Mouse (Mus musculus) granulocyte monocyte progenitor cell, adult 5-6 weeks (primary cell): ENCODE data around the gene Fbxo22. TPM values are rescaled to one million over a fixed set of nuclear protein-coding genes. Genes with fewer than 3 reads are reported as not detected.
A peak's percentile ranks its signal among the peaks of the same experiment; 100 is the strongest.
"Not testable (repeated sequence)": the region's sequence is repeated elsewhere in the genome, so short reads cannot be mapped to it uniquely, and the experiment has no call there.

Experiments
- ATAC-seq: replicated peaks from 2 replicates; pipeline ENCODE4 v1.8.0; 2016; ENCODE audit warnings: mild to moderate bottlenecking, moderate TSS enrichment, inconsistent platforms; ENCODE audit not compliant: poor library complexity, severe bottlenecking
- total RNA-seq, 2 experiments: library from RNA; stranded (forward) in 1 of 2; stranded (reverse) in 1 of 2; fragments of 200-712, 200-1000 nt in 1 of 2; fragments of >200 nt in 1 of 2; fragmentation: Nextera tagmentation in 1 of 2; gene quantifications; 2 replicates each; pipeline ENCODE4 v1.2.3; 2014 to 2017

Gene Fbxo22
- total RNA-seq, 2 experiments from 2014 or later: 50.3 to 63.0 TPM

DNA sequence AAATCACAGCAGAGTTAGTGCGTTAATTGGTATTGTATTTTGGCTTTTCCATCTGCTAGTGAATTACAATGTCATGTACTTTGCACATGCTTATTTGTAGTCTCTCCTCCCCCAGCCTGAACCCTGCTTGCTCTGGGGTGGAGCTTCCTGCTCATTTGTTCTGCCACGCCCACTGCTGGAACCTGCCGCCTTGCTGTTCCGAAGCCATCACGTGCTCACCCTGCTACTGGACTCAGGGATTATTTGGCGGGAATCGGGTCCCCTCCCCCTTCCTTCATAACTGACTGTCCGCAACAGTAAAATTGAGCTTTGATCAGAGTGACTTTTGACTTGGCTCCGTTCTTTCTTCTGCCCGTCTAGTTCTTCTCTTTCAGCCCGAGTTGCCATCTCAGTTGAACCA is 24.4 kb downstream of the Fbxo22 start:
- not testable (repeated sequence) for ATAC-seq

- no peak for ATAC-seq
Measured at GRCm38 (mm10) chr9:55236235-55237165, 27.8 kb downstream of the Fbxo22 start.

DNA sequence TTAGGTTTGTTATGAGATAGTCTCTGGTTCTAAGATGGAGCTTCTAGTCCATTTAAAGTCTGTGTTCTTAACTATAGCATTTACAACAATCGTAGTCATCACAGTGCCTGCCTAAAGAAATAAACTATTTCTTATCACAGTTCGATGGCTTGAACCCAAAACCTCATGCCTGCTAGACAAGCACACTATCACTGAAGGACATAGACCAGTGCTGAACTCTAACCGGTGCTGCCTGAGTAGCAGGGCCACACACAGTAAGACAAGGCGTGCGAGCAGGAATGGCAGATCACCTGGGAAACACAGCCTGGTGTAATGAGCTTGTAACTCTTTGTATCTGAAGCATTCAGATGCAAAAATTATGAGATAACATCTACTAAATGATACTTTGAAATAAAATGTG is 32.1 kb downstream of the Fbxo22 start:
- no peak for ATAC-seq

DNA sequence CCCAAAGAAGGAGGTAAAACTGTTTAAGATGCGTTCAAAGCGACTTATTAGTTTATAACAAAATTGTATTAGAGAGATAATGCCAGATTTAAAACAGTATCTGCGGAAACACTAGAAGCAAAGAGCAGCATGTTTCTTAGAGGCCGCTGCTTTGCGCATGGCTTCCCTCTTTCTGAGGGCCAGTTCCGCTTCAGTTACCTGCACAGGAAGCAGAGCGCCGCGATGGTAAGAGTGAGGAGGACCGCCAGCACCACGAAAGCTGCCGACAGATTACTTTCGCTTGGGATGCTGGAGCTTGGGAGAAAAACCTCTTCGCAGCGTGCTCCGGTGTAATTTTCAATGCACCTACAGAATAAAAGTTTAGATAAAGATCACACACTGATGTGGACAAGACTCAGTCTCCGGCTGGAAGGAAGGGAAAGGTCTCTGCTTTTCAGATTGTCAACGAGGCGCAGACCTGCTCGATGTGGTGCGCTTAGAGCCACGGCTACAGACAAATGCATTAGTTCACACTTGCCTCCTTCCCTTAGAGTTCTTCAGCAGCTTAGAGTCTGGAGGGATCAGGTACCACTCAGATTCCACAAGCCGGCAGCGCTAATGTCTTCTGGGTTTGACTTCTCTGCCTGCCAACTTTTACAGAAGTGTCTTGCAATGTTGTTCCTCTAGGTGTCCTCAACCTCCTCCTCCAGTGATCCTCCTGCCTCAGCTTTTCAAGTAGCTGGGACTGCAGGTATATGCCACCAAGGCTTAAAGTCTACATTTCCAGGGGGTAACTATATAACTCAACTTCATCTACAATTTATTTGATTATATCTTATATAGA is 33.3 kb downstream of the Fbxo22 start:
- peak; percentile 76 for ATAC-seq

DNA sequence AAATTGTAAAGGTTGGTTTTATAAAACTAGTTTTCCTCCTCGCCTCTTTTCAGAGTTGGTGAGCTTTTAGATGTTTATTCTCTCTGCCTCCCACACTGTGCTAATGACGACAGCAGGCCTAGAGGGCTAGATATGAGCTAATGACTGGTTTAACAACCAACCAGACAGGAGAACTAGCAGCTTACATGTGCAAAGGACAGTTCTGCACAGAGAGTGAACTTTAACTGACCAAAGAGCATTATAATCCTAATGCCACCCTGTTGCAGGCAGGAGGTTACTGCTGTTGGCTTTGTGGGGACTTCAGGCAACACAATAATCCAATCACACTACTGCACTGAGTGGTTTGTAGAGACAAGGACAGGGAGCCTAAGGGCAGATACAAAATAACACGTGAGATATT is 34.6 kb downstream of the Fbxo22 start:
- ATAC-seq: no peak

DNA sequence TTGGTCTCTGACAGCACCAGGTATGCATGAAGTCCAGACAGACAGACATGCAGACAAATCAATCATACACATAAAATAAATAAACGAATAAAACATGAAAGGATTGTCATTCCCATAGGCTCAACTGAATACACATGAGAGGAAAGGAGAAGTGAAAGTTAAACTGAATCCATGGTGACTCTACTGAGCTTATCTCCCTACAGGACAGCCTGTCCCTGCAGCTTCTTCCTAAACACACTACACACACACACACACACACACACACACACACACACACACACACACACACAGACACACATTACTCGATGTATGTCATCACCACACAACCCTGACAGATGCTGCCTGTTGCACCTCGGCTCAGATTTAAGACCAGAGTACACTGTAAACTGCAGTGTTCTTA is 35.4 kb downstream of the Fbxo22 start:
- peak; percentile 85 for ATAC-seq

DNA sequence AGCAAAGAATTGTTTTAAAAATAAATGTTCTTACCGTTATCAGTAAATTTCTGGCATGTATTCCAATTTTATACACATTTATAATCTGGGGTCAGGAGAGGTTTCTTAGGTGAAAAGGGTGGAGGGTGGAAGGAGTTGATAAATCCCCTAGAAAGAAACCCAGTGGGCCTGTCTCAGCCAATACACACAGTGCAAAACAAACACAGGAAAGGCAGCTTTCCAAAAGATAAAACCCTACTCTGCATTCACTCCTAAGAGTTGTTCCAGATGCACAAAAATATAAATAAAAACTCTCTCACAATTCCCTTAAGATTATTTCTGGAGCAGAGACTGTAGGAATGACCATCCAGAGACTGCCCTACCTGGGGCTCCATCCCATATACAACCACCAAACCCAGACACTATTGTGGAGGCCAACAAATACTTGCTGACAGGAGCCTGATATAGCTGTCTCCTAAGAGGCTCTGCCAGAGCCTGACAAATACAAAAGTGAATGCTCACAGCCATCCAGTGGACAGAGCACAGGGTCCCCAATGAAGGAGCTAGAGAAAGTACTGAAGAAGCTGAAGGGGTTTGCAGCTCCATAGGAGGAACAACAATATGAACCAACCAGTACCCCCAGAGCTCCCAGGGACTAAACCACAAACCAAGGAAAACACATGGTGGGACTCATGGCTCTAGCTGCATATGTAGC is 36.5 kb downstream of the Fbxo22 start:
- ATAC-seq: not testable (repeated sequence)

DNA sequence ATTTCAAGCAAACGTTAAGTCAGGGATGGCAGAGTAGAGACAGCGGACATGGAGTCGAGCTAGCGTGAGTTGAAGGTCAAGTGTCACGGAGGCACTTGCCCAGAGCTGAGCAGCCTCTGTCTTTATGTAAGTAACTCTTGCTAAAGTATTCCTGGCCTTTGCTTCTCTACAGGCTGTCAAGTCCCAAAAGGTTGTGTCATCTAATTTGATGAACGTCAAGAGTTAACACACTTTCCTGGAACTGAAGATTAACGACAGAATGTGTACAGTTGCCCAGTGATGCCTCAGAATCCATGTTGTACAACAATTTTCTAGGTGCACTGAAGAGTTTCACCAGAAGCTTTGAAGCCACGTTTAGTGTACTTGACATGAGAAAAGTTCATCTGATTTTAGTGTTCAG is 37.7 kb downstream of the Fbxo22 start:
- ATAC-seq: no peak

DNA sequence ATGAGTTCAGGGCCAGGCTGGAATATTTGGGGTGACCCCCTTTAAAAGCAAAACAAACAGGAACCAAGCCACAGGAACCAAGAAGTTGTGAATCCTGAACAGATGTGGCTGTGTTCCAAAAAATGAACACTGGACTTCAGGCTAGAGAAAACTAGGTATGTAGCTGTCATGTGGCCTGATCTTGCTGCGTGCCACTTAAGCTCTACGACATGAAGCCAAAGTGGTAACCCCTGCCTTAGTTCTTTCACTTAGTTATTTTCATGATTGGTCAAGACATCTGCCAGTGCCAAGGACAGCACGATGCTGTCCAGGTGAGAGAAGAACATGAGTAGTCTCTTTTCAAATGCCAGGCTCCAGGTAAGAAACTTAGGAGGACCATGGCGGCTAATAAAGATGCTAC is 38.2 kb downstream of the Fbxo22 start:
- no peak for ATAC-seq

GRCm38 (mm10) chr9:55248465-55248864 is 39.7 kb downstream of the Fbxo22 start:
- no peak for ATAC-seq

- ATAC-seq: no peak
Measured at GRCm38 (mm10) chr9:55250595-55251247, 42.0 kb downstream of the Fbxo22 start.

DNA sequence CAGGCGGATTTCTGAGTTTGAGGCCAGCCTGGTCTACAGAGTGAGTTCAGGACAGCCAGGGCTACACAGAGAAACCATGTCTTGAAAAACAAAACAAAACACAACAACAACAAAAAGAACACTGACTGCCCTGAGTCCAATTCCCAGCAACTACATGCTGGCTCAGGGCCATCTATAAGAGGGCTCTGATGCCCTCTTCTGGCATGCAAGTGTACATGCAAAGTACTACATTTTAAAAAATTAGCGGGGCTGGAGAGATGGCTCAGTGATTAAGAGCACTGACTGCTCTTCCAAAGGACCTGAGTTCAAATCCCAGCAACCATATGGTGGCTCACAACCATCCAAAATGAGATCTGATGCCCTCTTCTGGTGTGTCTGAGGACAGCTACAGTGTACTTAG is 43.4 kb downstream of the Fbxo22 start:
- ATAC-seq: not testable (repeated sequence)

GRCm38 (mm10) chr9:55253849-55254248 is 45.1 kb downstream of the Fbxo22 start:
- ATAC-seq: no peak

DNA sequence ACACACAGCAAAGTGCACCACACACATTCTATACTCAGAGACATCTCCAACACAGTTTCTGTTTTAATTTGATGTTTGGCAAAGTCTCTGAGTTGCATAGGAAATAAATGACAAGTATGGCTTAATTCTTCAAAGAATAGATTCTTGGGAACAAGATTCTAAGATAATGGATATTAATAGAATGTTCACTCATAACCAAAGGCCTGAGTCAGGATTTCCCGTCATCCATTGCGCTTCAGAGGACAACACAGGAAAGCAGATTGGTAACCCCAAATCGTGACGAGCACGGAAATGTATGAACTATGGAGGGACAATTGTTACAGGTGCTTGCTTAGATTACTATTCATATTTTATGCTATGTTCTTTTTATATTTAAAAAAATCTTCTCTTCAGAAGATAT is 46.3 kb downstream of the Fbxo22 start:
- no peak for ATAC-seq

- peak; percentile 89 for ATAC-seq
Measured at GRCm38 (mm10) chr9:55255604-55256003, 46.9 kb downstream of the Fbxo22 start.

DNA sequence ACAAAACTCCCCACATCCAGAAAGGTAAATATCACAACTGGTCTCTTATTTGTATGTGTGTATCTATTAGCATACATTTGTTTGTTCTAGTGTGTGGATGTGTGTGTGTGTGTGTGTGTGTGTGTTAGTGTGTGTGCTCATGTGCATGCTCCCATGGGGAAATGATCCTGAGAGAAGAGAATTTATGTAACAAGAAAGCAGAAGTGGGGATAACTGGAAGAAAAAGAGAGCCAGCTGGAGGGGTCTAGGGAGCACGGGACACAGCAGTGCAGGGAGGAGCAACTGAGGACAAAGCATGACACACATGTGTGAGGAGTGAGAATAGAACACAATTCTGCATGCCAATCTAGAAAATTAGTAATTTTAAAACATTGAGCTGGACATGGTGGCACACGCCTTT is 48.4 kb downstream of the Fbxo22 start:
- peak; percentile 70 for ATAC-seq

DNA sequence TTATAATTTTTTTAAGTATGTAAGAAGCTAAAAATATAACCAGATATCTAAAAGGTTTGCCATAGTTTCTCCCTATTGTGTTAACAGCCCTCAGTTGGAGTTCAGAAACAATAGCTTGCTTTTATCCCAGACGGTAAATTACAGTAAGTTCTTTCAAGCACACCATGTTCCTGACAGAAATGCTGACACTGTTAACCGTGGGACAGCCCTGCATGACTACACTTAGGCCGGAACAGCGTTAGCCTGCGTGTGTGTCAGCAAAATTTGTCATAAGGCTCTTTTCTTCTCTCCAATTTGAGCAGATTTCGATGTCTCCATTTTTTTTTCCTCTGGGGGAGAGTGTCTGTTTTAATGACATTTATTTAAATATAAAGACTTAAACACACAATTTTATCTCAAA is 51.0 kb downstream of the Fbxo22 start:
- ATAC-seq: no peak

- ATAC-seq: no peak
Measured at GRCm38 (mm10) chr9:55264356-55265302, 55.9 kb downstream of the Fbxo22 start.

DNA sequence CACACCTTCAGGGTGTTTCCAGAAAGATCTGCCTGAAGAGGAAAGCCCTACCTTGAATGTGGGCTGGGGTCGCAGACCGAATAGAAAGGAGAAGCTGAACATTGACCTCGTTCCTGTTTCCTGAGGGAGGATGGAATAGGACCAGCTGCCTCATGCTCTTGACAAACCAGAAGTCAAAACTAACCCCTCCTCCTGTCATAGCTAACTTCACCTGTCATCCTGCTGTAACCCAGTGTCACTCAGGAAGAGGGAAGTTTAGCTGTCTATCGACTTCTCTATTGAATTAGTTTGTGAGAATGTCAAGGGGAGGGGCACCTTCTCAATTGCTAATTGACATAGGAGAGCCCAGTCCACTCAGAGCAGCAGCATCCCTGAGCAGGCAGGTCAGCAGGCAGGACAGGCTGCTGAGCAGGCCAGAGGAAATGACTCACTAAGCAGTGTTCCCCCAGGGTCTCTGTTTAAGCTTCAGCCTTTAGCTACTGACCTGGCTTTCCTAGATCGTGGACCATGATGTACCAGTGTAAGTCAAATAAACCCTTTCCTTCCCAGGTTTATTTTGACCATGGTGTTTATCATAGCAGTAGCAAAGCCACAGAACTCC is 63.3 kb downstream of the Fbxo22 start:
- peak; percentile 75 for ATAC-seq
